Mouse (Mus musculus) hindbrain, embryonic 14.5 days (tissue): ENCODE measurements around the gene Stard7. TPM values are rescaled to one million over a fixed set of nuclear protein-coding genes. Genes with fewer than 3 reads are reported as not detected.

Experiments
- ATAC-seq: fragments of 200-750 bp; cut with Nextera tagmentation; 2 replicates; pipeline ENCODE4 v1.8.0; 2017; ENCODE audit warnings: moderate number of reproducible peaks, mild to moderate bottlenecking, moderate TSS enrichment, moderate library complexity; ENCODE audit not compliant: low FRiP score
- DNase-seq: peaks from one replicate; pipeline ENCODE4 v3.0.0-alpha.2; 2015; ENCODE audit warnings: low spot score
- H3K27ac ChIP-seq: fragments of 300-500 bp; sonication (generic); 2 replicates; pipeline ENCODE4 v1.5.1; 2014; ENCODE audit warnings: mild to moderate bottlenecking, moderate library complexity
- H3K27me3 ChIP-seq: fragments of 300-500 bp; sonication (generic); 2 replicates; pipeline ENCODE4 v1.6.1; 2014; ENCODE audit warnings: mild to moderate bottlenecking, low read length, mixed read lengths; ENCODE audit not compliant: control insufficient read depth, insufficient read depth
- H3K36me3 ChIP-seq: fragments of 300-500 bp; sonication (generic); replicated peaks from 2 replicates; pipeline ENCODE4 v1.6.1; 2014; ENCODE audit not compliant: control insufficient read depth, insufficient read depth
- H3K4me1 ChIP-seq: fragments of 300-500 bp; sonication (generic); replicated peaks from 2 replicates; pipeline ENCODE4 v1.6.1; 2014; ENCODE audit warnings: antibody characterized with exemption, low read length, mixed read lengths; ENCODE audit not compliant: control insufficient read depth, insufficient read depth
- H3K4me2 ChIP-seq: fragments of 300-500 bp; sonication (generic); replicated peaks from 2 replicates; pipeline ENCODE4 v1.6.1; 2014; ENCODE audit warnings: mild to moderate bottlenecking, moderate library complexity
- H3K4me3 ChIP-seq: fragments of 300-500 bp; sonication (generic); replicated peaks from 2 replicates; pipeline ENCODE4 v1.5.1; 2014; ENCODE audit warnings: mild to moderate bottlenecking, low read length
- H3K9ac ChIP-seq: fragments of 300-500 bp; sonication (generic); 2 replicates; pipeline ENCODE4 v1.6.1; 2014
- H3K9me3 ChIP-seq: fragments of 300-500 bp; sonication (generic); 2 replicates; pipeline ENCODE4 v1.6.1; 2016; ENCODE audit warnings: low read length; ENCODE audit not compliant: control insufficient read depth
- WGBS: fragments of 180-500 bp; shearing (Covaris S2); extraction: QIAGEN DNeasy Blood & Tissue Kit; methylation state at CpG from one replicate; pipeline ENCODE4 v1.1.7; 2014; 5-methylcytosine and 5-hydroxymethylcytosine counted together
- polyA plus RNA-seq: library from polyadenylated mRNA; unstranded; fragments of >200 nt; fragmentation: Nextera tagmentation; extraction: Ambion mirVana; gene quantifications from 2 replicates; pipeline ENCODE4 v1.2.1, GENCODE M21; 2014

Gene Stard7
- polyA plus RNA-seq, 1 experiment from 2014 or later: 110 TPM

GRCm38 (mm10) chr2:127251880-127252527 lies 18.0 kb upstream of the Stard7 start:
- WGBS: 80% methylated on average over 3 of the region's 3 CpGs
- peaks cover 23% of the 10 kb centered on the region for H3K36me3 ChIP-seq
- H3K27me3 ChIP-seq: no peaks in the 10 kb centered on the region
- H3K4me2 ChIP-seq: no peak overlapping the region
- ATAC-seq (no peak), DNase-seq (no peak)
- no peaks in the 10 kb centered on the region for H3K9me3 ChIP-seq
- no peak overlapping the region for H3K27ac ChIP-seq
- H3K4me1 ChIP-seq: peaks cover 9% of the 10 kb centered on the region
- no peak overlapping the region for H3K9ac ChIP-seq
- no peak overlapping the region for H3K4me3 ChIP-seq

GRCm38 (mm10) chr2:127252787-127253186 lies 17.2 kb upstream of the Stard7 start:
- Histone ChIP-seq H3K27ac (no peak overlapping the region), H3K9ac (no peak overlapping the region), H3K27me3 (no peaks in the 10 kb centered on the region), H3K4me2 (no peak overlapping the region), H3K4me3 (no peak overlapping the region), H3K9me3 (no peaks in the 10 kb centered on the region), H3K36me3 (peaks cover 31% of the 10 kb centered on the region), H3K4me1 (peaks cover 8% of the 10 kb centered on the region)
- DNase-seq: no peak
- ATAC-seq: no peak
- 73% methylated on average over 5 of the region's 5 CpGs for WGBS

GRCm38 (mm10) chr2:127254604-127255134 lies 15.3 kb upstream of the Stard7 start:
- peaks cover 49% of the 10 kb centered on the region for H3K36me3 ChIP-seq
- DNase-seq (no peak), ATAC-seq (no peak)
- no peak overlapping the region for H3K9ac ChIP-seq
- H3K4me2 ChIP-seq: no peak overlapping the region
- no peaks in the 10 kb centered on the region for H3K9me3 ChIP-seq
- 87% methylated on average over 3 of the region's 3 CpGs for WGBS
- no peak overlapping the region for H3K27ac ChIP-seq
- H3K4me3 ChIP-seq: no peak overlapping the region
- no peaks in the 10 kb centered on the region for H3K27me3 ChIP-seq
- no peaks in the 10 kb centered on the region for H3K4me1 ChIP-seq

GRCm38 (mm10) chr2:127255294-127255693 lies 14.7 kb upstream of the Stard7 start:
- Histone ChIP-seq H3K4me1 (no peaks in the 10 kb centered on the region), H3K4me2 (no peak overlapping the region), H3K36me3 (peaks cover 53% of the 10 kb centered on the region), H3K9me3 (no peaks in the 10 kb centered on the region), H3K27me3 (no peaks in the 10 kb centered on the region), H3K27ac (no peak overlapping the region), H3K4me3 (no peak overlapping the region), H3K9ac (no peak overlapping the region)
- WGBS: 95% methylated on average over 6 of the region's 6 CpGs
- DNase-seq: no peak
- no peak for ATAC-seq

- Histone ChIP-seq H3K9ac (no peak overlapping the region), H3K27me3 (no peaks in the 10 kb centered on the region), H3K27ac (no peak overlapping the region), H3K9me3 (no peaks in the 10 kb centered on the region), H3K4me1 (no peaks in the 10 kb centered on the region), H3K36me3 (peaks cover 48% of the 10 kb centered on the region), H3K4me3 (no peak overlapping the region), H3K4me2 (no peak overlapping the region)
- DNase-seq (no peak), ATAC-seq (no peak)
- WGBS: 89% methylated on average over 5 of the region's 5 CpGs
Measured at GRCm38 (mm10) chr2:127259340-127259739, 10.7 kb upstream of the Stard7 start.

- no peak overlapping the region for H3K27ac ChIP-seq
- no peaks in the 10 kb centered on the region for H3K9me3 ChIP-seq
- no peak overlapping the region for H3K4me3 ChIP-seq
- no peak overlapping the region for H3K4me2 ChIP-seq
- H3K9ac ChIP-seq: no peak overlapping the region
- peaks cover 26% of the 10 kb centered on the region for H3K36me3 ChIP-seq
- DNase-seq (no peak), ATAC-seq (no peak)
- H3K27me3 ChIP-seq: no peaks in the 10 kb centered on the region
- no peaks in the 10 kb centered on the region for H3K4me1 ChIP-seq
Measured at GRCm38 (mm10) chr2:127262480-127262879, 7.5 kb upstream of the Stard7 start.

GRCm38 (mm10) chr2:127267854-127268253 lies 2.2 kb upstream of the Stard7 start:
- no peaks in the 10 kb centered on the region for H3K27me3 ChIP-seq
- no peak overlapping the region for H3K4me3 ChIP-seq
- H3K9me3 ChIP-seq: no peaks in the 10 kb centered on the region
- H3K27ac ChIP-seq: no peak overlapping the region
- ATAC-seq (no peak), DNase-seq (no peak)
- no peaks in the 10 kb centered on the region for H3K36me3 ChIP-seq
- no peak overlapping the region for H3K9ac ChIP-seq
- H3K4me2 ChIP-seq: no peak overlapping the region
- 36% methylated on average over 4 of the region's 4 CpGs for WGBS
- peaks cover 13% of the 10 kb centered on the region for H3K4me1 ChIP-seq

GRCm38 (mm10) chr2:127270300-127271041 lies 453 bp downstream of the Stard7 start:
- Histone ChIP-seq H3K9ac (peak overlapping the region; percentile 87), H3K4me1 (peaks cover 21% of the 10 kb centered on the region), H3K27ac (peak overlapping the region; percentile 91), H3K36me3 (no peaks in the 10 kb centered on the region), H3K4me3 (peak overlapping the region; percentile 85), H3K27me3 (no peaks in the 10 kb centered on the region), H3K9me3 (no peaks in the 10 kb centered on the region), H3K4me2 (peak overlapping the region; percentile 82)
- under 1% methylated on average over 74 of the region's 75 CpGs for WGBS
- peak; percentile 94 for ATAC-seq
- peak; percentile 84 for DNase-seq

- WGBS: 9% methylated on average over 8 of the region's 8 CpGs
- Histone ChIP-seq H3K4me1 (peaks cover 21% of the 10 kb centered on the region), H3K27me3 (no peaks in the 10 kb centered on the region), H3K4me3 (peak overlapping the region; percentile 85), H3K27ac (peak overlapping the region; percentile 91), H3K9ac (peak overlapping the region; percentile 87), H3K36me3 (no peaks in the 10 kb centered on the region), H3K9me3 (no peaks in the 10 kb centered on the region), H3K4me2 (peak overlapping the region; percentile 82)
- DNase-seq (peak; percentile 28), ATAC-seq (no peak)
Measured at GRCm38 (mm10) chr2:127271042-127271515, 1.1 kb downstream of the Stard7 start.
